Mouse (Mus musculus) kidney, postnatal 36 days (tissue): ENCODE data around the gene Gm10837.
"Not testable (repeated sequence)": the region's sequence is repeated elsewhere in the genome, so short reads cannot be mapped to it uniquely, and the experiment has no call there.

Source experiments
- DNase-seq, 2 experiments: peaks; one replicate each; pipeline ENCODE4 v3.0.0; 2021 to 2022; ENCODE audit warnings: mixed read lengths in 2 of 2

The Gm10837 gene

GRCm38 (mm10) chr14:122490441-122491328 is at the start of gene Gm10837:
Gm10837 (plus strand) TSS chr14:122490586.
- no peak for DNase-seq

DNA sequence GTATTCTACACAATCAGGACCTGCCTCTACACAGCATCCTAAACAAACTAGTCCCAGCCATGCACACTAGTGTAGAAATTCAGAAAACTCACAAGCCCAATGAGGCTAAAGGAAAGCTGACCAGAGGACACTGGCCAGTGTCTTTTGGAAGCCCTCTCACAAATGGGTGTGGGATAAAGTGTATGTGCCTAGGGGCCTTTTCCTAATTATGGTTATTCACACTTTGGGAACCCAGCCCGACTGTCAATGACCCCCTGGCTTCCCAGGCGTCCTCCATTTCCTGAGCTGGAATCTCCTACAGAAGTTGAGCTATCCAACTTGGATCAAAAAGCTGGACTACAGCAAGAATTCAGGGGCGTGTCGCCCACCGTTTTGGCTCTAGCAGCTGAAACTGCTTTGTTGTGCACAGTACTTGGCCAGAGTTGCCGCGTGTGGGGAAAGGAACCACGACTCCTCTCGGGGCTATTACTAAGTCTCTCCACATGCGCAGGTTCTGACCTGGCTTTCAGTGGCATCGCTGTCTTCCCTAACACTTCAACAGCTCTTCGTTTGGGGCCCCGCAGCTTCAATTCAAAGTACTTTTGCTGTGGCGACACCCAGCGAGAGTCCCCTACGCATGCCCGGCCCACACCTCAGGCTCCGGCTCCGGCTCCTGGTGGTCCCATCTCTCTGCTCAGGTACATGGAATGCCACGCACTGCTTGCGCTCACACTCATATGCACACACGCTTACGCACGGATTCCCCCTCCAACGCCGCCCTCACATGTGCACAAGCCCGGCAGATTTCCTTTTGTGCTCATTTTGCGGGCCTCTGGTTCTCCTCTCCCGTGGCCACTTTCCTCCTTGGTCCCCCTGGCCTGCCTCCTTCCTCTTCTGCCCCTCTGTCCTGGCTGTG is 40.5 kb upstream of the Gm10837 start:
- DNase-seq, result no peak

DNA sequence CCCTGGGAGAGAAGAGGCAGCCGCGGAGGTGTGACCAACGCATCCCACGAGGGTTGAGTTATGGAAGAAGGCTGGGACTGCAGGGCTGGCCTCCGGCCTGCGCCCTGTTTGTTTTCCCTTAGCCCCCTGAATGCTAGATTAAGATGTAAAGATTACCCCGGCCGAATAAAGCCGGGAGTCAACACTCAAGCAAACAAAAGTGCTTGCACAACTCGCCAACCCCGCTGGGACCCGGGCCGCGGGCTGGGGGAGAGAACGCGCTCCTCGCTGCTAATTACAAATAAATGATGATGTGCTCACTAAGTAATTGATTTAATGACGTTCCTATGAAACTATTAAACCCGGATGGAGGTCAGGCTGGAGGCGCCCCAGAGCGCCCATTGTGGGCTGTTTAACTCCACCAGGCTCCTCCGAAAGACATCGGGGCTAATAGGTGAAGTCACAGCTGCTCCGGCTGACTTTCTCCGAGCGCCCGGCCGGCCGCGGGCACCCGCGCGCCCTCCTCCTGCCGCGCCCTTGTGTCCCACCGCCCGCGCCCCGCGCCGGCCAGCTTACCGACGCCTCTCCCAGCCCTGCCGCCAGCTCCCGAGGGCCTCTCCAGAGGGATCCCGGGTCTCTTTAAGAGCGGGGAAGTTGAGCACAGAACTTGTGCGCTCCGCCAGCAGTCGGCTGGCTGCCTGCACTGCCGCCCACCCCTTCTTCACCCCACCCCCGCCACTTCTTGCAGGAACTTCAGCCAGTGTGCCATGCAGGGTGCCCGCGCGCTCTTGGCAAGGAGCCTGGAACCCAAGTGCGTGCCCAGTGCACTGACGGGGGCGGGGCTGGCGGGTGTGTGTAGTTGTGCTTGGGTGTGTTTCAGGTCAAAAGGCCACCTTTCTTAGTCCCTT is 39.6 kb upstream of the Gm10837 start, which contains the start of gene Gm5089:
Gene Gm5089, minus strand, starts transcription at position 620 of the 887 bp plus-strand sequence.
- peak; percentile 66 to 78 for DNase-seq

DNA sequence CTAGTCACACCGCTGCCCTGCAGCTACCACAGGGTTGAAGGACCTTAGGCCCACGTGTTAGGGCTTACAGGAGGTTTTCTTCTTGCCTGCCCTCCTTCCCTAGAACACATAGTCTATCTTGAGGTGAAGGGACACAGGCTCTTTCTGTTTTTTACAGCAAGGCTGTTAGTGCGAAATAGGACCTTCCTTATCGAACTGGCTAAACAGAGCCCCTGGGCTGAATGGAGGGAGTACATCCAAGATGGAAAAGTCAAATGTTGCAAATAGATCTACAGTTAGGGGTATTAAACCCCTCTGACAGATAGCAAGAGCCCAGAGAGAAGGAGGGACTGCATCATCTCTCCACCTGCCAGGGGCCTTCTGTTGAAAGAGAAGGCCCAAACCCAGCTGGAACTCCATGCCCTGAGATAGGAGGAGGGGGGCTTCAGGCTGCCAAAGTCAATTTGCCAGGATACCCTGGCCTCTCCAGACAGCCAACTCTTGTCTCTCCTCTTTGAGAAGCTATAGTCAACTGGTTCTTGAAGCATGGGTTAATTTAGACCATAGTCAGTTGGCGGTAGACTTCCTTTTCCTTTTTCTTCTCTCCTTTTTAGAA is 38.7 kb upstream of the Gm10837 start:
- DNase-seq, result no peak

DNA sequence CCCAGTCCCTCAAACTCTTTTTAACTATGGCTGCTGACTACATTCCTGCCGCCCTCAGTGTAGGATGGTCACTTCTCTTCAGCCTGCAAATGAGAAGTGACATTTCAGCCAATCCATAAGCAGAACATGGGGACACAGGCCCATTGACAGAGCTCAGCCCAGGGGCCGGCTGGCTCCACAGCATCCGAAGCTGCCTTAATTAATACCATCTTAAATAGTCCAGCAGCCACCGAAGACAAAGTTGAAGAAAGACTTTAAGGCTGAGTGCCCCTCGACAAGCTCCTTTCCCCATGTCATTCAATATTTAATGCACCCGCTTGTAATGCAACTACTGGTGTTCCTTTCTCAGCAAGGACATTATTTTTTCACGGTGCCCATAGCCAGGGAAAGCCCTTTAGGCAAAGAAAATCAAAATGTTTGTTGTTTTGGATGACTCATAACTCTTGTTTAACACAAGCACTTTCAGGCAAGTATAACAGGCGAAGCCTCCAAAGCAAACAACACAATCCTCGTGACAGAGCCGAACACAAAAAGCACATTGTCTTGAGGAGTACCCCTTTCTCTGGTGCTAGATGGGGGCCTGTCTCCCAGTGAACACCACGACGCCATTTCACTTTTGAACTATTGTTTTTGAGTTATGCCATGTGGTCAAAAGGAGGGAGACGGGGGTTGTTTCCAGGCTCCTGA is 37.5 kb upstream of the Gm10837 start:
- DNase-seq, result no peak

DNA sequence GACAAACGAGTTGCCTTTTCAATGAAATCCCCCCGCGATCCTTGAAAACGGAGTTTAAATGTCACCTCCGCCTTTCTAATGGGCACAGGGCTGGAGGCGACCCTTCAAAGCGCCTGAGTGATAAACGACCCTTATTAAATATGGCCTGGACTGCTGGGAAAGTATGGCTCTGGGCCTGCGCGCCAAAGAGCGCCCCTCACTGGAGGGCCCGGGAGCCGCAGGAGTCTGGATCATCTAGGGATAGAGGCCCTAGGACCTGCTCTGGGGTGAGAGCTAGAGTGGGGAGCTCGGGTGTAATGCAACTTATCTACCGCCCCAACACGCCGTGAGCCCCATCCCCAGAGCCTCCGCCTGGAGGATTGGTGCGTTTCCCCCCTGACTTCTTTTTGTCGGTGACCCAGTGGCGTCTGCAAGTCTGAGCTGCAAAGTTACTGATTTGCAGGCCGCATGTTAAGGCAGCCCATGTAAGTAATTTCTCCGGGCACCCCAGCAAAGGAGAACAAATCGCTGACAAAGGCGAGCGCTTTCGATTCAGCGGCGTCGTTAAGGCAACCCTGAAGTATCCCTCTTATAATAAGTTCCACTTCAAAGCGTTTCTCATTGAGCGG is 36.9 kb upstream of the Gm10837 start:
- DNase-seq, result peak; percentile 47

DNA sequence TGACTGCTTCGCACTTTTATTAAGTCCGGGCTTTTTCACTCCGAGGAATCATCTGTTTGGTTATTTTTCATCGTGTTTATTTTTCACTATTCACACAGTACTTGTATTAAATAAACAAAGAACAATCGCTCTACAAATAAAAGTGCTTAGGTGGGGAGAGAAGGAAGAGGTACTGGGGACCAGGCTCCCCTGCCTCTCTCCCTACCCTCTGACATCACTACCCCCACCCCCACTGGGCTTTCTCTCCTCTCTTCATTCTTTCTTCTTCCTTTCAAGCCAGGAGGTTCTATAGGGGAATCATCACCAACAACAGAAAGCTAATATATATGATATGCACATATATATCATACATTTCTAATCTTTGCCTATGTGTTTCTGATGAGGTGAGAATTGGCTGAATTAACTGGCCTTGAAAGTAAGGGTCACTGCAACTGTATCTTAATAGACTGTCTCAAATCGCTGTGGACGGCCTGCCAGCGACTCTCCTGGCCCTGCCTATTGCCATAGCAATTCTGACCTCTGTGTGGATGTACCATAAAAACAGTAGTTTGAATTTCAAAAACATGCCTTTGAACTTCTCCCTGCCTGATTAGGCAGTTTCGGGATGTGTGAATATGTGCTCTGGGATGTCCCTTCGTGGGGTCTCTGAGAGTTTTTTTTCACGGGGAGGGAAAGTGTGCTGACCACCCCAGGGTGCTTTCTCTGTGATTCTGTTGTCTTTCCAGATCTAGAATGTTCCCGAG is 36.2 kb upstream of the Gm10837 start:
- no peak for DNase-seq

DNA sequence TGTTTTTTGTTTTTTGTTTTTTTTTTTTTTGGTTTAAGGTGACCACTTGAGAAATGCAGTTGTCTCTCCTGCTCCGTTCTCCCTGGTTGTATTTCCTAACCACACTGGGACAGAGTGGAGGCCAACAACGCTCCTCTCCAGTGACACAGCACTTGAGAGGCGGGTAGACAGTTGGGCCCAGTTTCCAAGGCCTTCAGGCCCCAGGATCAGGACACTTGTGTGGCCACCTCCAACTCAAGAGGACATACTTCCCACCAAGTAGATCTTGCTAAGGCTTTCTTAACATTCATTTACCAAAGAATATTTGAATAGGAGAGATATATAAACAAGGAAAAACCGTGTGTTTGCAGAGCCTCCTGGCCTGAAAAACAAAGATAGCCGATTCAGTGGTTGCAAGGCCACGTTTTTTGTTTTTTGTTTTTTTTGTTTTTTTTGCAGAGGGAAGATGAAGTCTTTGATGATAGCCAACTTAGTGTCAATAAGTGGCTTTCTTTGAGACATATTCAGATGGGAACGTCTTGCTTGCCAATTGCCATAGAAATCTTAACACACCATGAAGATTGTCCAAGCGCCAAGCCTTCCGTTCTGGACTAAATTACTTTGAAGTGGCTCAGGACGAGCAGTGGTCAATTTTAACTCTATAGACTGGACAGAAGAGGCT is 35.4 kb upstream of the Gm10837 start:
- no peak for DNase-seq

DNA sequence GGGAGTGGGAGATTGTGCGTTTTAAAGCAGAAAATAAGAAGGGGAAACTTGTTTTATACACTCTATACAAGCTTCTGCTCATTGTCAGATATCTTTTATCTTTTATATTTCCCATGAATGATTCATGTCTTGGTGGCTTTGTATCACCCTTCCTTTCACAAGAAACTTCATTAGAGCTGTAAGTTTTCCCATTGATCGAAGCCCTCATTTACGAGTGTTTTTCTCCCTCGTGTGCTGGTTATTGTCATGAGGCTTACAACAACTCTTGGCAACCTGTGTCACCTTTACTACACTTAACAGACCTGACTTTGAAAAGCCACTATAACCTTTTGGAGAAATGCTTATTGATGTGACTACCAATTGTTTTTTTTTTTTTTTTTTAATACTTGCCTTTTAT is 34.8 kb upstream of the Gm10837 start:
- DNase-seq, result no peak

DNA sequence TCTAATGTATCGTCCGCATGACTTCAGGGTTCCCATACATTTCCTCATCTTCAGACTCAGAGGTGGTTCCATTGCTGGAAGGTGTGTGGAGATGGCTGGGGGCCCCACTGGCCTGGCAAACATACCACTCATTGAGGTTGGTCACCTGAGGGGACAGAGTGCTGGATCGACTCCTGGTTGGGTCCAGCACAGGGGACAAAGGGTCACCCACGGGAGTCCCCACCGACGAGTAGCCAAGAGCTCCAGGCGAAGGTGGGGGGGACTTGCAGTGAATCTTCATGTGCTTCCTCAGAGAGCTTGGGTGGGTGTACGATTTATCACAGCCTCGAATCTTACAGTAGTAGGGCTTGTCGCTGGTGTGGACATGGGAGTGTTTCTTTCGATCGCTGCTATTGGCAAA is 31.1 kb upstream of the Gm10837 start:
- not testable (repeated sequence) for DNase-seq

GRCm38 (mm10) chr14:122459776-122460175 is 30.6 kb upstream of the Gm10837 start:
- DNase-seq, result no peak

- DNase-seq, result no peak
Measured at GRCm38 (mm10) chr14:122460226-122460625, 30.2 kb upstream of the Gm10837 start.

- DNase-seq, result no peak
Measured at GRCm38 (mm10) chr14:122461500-122461899, 28.9 kb upstream of the Gm10837 start.

- DNase-seq, result no peak
Measured at GRCm38 (mm10) chr14:122461966-122462365, 28.4 kb upstream of the Gm10837 start.

DNA sequence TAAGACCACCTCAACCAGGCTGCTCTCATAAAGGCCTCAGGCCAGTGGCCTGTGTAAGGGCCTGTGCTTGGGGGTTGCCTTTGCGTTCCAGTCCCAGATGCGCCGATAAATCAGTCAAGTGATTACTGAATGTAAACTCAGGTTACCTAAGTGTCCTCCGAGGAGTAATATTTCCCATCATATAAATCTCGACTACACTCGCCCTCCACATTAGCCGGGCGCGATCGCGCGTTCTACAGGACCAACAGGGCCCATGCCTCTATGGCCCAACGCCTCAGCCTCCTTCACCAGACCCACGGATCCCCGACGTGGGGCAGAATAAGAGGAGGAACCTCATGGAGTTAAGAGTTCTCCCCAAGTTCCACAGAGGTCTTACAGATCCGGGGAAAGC is 27.7 kb upstream of the Gm10837 start:
- no peak for DNase-seq

DNA sequence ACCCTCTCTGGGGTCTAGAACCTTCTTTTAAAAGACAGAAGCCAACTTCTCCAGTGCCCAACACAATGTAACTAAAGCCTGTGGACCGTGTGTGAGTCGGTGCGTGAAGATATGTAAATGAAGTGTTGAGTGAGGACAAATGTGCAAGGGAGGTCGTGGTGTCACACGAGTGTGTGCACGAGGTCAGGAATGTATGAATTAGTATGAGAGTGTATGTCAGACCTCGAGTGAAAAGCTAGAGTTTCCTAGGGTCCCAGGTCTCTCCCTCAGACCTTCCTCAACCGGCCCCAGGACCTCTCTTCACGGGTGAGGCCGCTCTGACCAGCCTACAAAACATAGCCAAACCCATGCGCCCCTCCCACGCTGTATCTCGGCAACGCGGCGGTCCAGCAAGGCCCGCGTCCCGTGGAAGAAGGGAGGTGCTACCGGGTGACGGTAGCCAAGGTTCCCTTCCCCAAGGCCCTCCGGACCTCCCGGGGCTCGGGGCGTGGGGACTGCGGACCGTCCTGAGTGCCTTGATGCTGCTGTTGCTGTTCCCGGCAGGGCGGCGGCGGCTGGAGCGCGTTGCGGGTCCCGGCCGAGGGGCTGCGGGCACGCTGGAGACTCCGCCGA is 27.2 kb upstream of the Gm10837 start:
- DNase-seq, result no peak

DNA sequence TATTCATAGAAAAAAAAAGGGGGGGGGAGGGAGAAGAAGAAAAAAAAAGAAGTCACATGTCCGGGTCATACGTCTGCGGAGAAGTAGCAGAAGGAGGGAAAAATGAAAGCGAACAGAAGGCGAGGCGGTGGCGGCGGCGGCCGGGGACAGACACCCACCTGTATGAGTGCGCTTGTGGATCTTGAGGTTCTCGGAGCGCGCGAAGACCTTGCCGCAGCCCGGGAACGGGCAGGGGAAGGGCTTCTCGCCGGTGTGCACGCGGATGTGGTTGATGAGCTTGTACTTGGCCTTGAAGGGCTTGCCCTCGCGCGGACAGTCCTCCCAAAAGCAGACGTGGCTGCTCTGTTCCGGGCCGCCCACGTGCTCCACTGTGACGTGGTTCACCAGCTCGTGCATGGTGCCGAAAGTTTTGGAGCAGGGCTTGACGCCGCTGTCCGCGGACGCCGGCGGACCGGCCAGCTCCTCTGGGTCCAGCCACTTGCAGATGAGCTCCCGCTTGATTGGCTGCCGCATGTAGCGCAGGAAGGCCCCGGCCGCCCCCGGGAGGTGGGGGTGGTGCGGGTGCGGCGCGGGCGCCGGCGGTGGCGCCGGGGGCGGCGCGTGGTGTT is 26.5 kb upstream of the Gm10837 start:
- peak; percentile 32 to 61 for DNase-seq

DNA sequence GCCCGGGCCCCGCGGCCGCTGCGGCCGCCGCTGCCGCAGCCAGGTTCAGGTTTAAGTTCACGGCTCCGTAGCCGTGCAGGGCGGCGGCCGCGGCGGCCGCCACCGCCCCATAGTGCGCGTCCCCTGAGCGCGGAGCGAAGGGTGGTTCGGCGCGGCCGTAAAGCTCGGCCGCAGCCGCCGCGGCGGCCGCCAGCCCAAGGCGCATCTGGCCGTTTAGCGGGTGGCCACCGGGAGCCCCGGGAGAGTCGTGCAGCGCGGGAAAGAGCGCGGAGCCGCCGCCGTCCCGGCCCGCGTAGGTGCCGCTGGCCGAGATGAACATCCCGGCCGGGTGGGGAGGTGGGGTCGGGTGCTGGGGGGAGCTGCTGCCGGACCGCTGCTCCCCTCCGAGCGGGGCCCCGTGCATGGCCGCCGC is 26.0 kb upstream of the Gm10837 start:
- no peak for DNase-seq
